In genomic region chr2:76237638-76238420, GRCm38 (mm10) we compare ENCODE assay signal across 17 mouse cellular contexts.
"Had no signal": no experiment of that assay in that cellular context is flagged by ENCODE, and none has a peak within 500 bp of the region (broad histone marks: within the 10 kb centered on the region; RNA-seq: fewer than 3 reads in every experiment).

No protein-coding gene starts in this region.

- H3K36me3 ChIP-seq: liver, embryonic 12.5 days; midbrain, embryonic 10.5 days; midbrain, embryonic 13.5 days; midbrain, embryonic 15.5 days; neural tube, embryonic 13.5 days; neural tube, embryonic 15.5 days; stomach, embryonic 15.5 days had no signal

- H3K27me3 ChIP-seq: liver, embryonic 12.5 days; midbrain, embryonic 13.5 days; midbrain, embryonic 15.5 days; neural tube, embryonic 13.5 days; neural tube, embryonic 15.5 days; stomach, embryonic 15.5 days had no signal

- H3K4me1 ChIP-seq: liver, embryonic 12.5 days; midbrain, embryonic 10.5 days; midbrain, embryonic 13.5 days; midbrain, embryonic 15.5 days; neural tube, embryonic 13.5 days; neural tube, embryonic 15.5 days; stomach, embryonic 15.5 days had no signal

- H3K9me3 ChIP-seq: liver, embryonic 12.5 days; midbrain, embryonic 10.5 days; midbrain, embryonic 13.5 days; midbrain, embryonic 15.5 days; neural tube, embryonic 13.5 days; neural tube, embryonic 15.5 days; stomach, embryonic 15.5 days had no signal

- H3K4me3 ChIP-seq: liver, embryonic 12.5 days; midbrain, embryonic 10.5 days; midbrain, embryonic 13.5 days; midbrain, embryonic 15.5 days; neural tube, embryonic 13.5 days; neural tube, embryonic 15.5 days; stomach, embryonic 15.5 days had no signal

- DNase-seq: lung, adult 18-20 months; lung, embryonic 14.5 days; lung, postnatal 10 days; lung, postnatal 4 days; retina, postnatal 1 day; right cerebral cortex, adult 18-20 months; right cerebral cortex, postnatal 14 days; thymus, adult 18-20 months had no signal

- ATAC-seq: liver, embryonic 12.5 days; midbrain, embryonic 13.5 days; midbrain, embryonic 15.5 days had no signal

- H3K27ac ChIP-seq: liver, embryonic 12.5 days; liver, embryonic 14.5 days; midbrain, embryonic 10.5 days; midbrain, embryonic 13.5 days; midbrain, embryonic 15.5 days; neural tube, embryonic 13.5 days; neural tube, embryonic 15.5 days; stomach, embryonic 15.5 days; stomach, postnatal 0 days had no signal
